Mouse (Mus musculus) brain, embryonic 14.5 days (tissue): ENCODE data around the gene Krt77.

ENCODE experiments used
- CTCF ChIP-seq: fragments of 200-500 bp; IDR thresholded peaks from 2 replicates; pipeline ENCODE4 v1.5.1; 2012; ENCODE audit warnings: inconsistent platforms, mild to moderate bottlenecking, moderate library complexity, borderline replicate concordance; ENCODE audit not compliant: insufficient read depth, insufficient read length; ENCODE audit errors: extremely low read depth
- POLR2A ChIP-seq: fragments of 200-500 bp; IDR thresholded peaks from 2 replicates; pipeline ENCODE4 v1.6.1; 2012; ENCODE audit warnings: mild to moderate bottlenecking, inconsistent platforms, borderline replicate concordance; ENCODE audit not compliant: poor library complexity, insufficient read depth, insufficient read length, severe bottlenecking; ENCODE audit errors: extremely low read depth

GRCm38 (mm10) chr15:101860421-101861130 lies 8.9 kb downstream of the Krt77 start:
- TF ChIP-seq CTCF (peak; percentile 20; the same call in 1 of the 2 replicates), POLR2A (no peak)
